Mouse (Mus musculus) retina, adult 2 months (tissue): ENCODE results near the gene Rreb1.

ENCODE experiments used
- DNase-seq: peaks from one replicate; pipeline ENCODE4 v3.0.0-alpha.2; 2012; ENCODE audit warnings: low read depth, low spot score

Rreb1 gene

GRCm38 (mm10) chr13:37969988-37970387 is 191.8 kb downstream of the Rreb1 start:
- no peak for DNase-seq

- DNase-seq, result no peak
Measured at GRCm38 (mm10) chr13:37970887-37971530, 192.8 kb downstream of the Rreb1 start.

- no peak for DNase-seq
Measured at GRCm38 (mm10) chr13:37974036-37974435, 195.8 kb downstream of the Rreb1 start.

GRCm38 (mm10) chr13:37974731-37975130 is 196.5 kb downstream of the Rreb1 start:
- no peak for DNase-seq

GRCm38 (mm10) chr13:37979506-37979905 is 201.3 kb downstream of the Rreb1 start:
- DNase-seq, result no peak

- no peak for DNase-seq
Measured at GRCm38 (mm10) chr13:37980346-37980745, 202.1 kb downstream of the Rreb1 start.

GRCm38 (mm10) chr13:37981063-37981462 is 202.9 kb downstream of the Rreb1 start:
- DNase-seq, result no peak

GRCm38 (mm10) chr13:37986166-37986565 is 208.0 kb downstream of the Rreb1 start:
- DNase-seq, result no peak

GRCm38 (mm10) chr13:37989701-37990100 is 211.5 kb downstream of the Rreb1 start:
- no peak for DNase-seq

- no peak for DNase-seq
Measured at GRCm38 (mm10) chr13:37992638-37993371, 214.6 kb downstream of the Rreb1 start.

GRCm38 (mm10) chr13:37993376-37993703 is 215.1 kb downstream of the Rreb1 start:
- DNase-seq, result no peak

- DNase-seq, result peak; percentile 90
Measured at GRCm38 (mm10) chr13:37993704-37994404, 215.7 kb downstream of the Rreb1 start, which contains the start of gene Ssr1. TSS of gene Ssr1 (minus strand) at chr13:37994217.

- DNase-seq, result no peak
Measured at GRCm38 (mm10) chr13:37994405-37994749, 216.2 kb downstream of the Rreb1 start.

GRCm38 (mm10) chr13:37999713-38000112 is 221.5 kb downstream of the Rreb1 start:
- DNase-seq, result no peak
